Mouse (Mus musculus): Measurements from ENCODE around the gene Qrich2.
"Not testable (repeated sequence)": the region's sequence is repeated elsewhere in the genome, so short reads cannot be mapped to it uniquely, and the experiment has no call there.

The Qrich2 gene

GRCm38 (mm10) chr11:116488693-116489375 lies 22.8 kb upstream of the Qrich2 start:
- DNase-seq: no peak

GRCm38 (mm10) chr11:116488207-116488606 lies 22.2 kb upstream of the Qrich2 start:
- no peak for DNase-seq

- DNase-seq: no peak
These were observed 18.2 kb upstream of the Qrich2 start for GRCm38 (mm10) chr11:116484261-116484660.

DNA sequence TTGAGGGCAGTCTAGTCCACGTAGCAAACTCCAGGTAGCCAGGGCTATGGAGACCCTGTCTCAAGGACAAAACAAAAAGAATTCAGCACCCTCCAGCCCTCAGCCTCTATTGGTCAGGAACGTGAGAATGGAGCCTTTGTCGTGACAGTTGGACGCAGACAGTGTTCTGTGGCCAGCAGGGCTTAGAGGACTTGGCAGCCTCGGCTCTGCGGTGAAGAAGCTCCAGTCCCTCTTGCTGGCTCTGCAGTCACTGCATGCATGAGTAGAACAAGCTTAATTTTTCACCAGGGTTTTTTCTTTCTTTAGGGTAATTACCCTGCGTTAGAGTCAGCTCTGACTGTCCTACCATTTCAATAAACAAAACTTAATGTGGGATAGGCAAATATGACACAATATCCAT lies 15.7 kb upstream of the Qrich2 start:
- no peak for DNase-seq

- no peak for DNase-seq
These were observed 14.9 kb upstream of the Qrich2 start for GRCm38 (mm10) chr11:116480975-116481374.

GRCm38 (mm10) chr11:116479832-116480231 lies 13.8 kb upstream of the Qrich2 start:
- no peak for DNase-seq

GRCm38 (mm10) chr11:116478978-116479377 lies 12.9 kb upstream of the Qrich2 start:
- DNase-seq: no peak

DNA sequence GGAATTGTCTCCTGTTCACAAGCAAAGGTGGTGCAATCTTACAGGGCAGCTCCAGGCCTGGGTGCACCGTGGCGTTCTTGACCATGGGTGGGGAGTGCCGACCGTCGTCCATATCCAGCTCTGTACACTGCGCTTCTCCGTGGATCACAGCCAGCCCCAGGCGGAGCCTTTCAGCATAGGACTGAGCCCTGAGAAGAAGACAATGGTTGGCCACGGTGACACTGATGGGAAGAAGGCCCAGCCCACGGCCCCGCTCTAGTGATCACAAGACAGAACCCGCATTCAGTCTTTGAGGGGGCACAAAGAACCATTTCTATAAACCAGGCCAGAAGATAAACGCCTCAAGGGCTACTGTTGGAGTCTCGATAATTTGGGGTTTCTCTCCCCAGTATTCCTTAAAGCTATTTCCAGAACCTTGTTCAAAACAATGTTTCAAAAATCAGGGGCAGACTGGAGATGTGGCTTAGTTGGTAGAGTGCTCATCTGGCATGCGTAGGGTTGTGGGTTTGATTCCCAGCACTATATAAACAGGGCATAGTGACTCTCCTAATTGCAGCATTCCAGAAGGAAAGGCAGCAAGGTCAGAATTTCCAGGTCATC lies 11.2 kb upstream of the Qrich2 start:
- no peak for DNase-seq

GRCm38 (mm10) chr11:116476696-116477095 lies 10.7 kb upstream of the Qrich2 start:
- DNase-seq: no peak

DNA sequence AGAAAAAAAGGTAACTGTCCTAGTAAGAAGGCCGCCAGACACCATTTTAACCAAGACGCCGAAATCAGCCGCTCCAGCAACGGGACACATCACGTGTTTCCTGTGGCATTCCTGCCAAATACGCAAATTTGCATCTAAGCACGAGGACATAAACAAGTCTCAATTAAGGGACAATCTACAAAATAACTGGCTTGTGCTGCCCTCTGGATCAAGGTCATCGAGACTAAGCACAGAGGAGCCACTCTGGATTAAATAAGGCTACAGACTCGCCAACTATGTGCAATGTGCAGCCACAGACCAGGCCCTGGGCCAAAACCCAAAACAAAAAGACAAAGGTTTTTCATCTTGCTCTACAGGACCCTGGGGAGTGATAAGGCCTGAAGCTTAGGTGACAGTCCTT lies 10.0 kb upstream of the Qrich2 start:
- DNase-seq: no peak

DNA sequence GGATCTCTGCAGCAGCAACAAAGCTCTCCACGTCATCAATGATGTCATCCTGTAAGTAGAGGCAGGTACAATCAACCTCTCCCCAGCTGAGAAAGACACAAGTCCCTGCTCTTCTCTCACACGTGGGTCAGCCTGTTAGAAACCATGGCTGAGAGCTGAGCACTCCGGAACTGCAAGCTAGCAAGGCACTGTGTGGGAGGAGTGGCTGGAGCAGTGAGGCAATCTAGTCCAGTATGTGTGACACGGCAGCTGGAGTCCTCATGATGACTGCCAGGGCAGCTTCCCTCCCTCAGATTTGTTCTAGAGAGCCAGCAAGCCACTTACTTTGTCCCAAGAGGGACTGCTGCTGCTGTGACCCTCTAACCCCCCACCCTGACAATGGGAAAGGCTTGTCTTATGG lies 6.2 kb upstream of the Qrich2 start:
- no peak for DNase-seq

DNA sequence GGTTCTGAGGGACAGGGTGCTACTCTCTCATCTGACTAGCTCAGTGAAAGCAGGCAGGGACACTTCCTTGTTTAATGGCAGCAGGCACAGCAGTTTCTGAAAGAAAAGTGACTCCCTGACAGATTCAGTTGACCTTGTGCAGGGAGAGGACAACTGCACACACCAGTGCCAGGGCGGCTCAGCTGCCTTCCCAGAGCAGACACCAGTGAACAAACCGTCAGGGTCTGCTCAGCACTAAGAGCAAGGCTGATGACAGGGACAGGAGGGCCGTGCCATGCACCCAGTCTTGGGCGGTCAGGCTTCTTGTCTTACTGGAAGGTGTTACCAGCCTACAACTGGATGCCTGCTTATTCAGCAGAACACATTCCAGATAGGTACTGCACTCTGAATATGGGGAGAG lies 4.9 kb upstream of the Qrich2 start:
- DNase-seq: no peak

DNA sequence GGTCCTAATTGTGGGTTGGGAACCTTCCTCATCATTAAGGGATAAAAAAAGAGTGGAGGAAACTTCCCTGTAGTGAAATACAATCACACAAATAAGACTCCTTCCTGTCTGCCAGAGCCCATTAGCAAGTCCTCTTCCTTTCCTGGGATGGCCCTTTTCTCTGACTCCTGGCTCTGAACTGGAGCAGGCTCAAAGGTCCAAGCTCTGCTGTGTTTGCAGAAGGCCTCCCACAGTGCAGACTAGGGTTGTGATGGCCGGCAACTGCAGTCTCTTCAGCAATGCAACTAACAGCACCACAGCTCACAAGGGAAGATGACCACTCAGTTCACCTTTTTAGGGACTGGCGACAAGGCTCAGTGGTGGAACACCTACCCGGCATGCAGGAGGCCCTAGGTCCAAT lies 4.2 kb upstream of the Qrich2 start:
- DNase-seq: no peak

DNA sequence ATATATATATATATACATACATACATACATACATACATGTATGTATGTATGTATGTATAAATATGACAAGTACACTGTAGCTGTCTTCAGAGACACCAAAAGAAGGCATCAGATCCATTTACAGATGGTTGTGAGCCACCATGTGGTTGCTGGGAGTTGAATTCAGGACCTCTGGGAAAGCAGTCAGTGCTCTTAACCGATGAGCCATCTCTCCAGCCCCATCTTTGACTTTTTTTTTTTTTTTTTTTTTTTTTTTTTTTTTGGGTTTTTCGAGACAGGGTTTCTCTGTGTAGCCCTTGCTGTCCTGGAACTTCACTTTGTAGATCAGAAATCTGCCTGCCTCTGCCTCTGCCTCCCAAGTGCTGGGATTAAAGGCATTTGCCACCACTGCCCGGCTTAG lies 2.3 kb upstream of the Qrich2 start:
- DNase-seq: not testable (repeated sequence)

- DNase-seq: peak; percentile 85
These were observed 2.2 kb downstream of the Qrich2 start for GRCm38 (mm10) chr11:116463833-116464232.

DNA sequence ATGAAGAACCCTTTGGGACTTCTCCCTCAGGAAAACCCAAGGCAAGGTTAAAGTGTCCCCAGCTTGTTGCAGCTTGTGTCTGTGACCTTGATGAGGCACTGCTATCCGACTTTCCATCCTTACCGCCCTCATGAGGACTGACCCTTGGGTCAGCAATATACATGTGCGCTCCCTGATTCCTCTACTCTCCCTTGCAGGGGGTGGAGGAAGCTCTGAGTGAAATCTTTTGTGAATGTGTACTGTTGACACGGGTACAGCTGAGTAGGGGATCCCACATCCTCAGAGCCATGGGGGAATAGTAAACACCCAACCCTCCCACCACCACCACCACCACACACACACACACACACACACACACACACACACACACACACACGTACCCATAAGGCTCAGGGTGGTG lies 2.7 kb downstream of the Qrich2 start:
- no peak for DNase-seq

DNA sequence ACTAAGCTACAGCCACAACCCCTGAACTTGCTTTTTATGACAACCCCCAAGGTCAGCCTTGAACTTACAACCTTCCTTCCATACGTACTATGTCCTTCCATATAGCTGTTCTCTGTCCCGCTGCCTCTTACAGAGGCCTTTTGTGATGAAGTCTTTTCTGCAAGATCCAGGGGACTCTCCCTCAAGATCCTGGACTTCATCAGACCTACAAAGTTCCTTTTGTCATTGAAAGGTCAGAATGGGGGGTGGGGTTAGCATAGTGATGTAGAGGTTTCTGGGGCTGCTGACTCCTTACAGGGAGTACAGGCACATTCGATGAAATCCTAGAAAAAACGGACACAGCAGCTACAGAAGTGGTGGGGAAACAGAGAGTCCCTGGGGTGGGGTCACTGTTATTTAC lies 6.3 kb downstream of the Qrich2 start:
- DNase-seq: no peak

DNA sequence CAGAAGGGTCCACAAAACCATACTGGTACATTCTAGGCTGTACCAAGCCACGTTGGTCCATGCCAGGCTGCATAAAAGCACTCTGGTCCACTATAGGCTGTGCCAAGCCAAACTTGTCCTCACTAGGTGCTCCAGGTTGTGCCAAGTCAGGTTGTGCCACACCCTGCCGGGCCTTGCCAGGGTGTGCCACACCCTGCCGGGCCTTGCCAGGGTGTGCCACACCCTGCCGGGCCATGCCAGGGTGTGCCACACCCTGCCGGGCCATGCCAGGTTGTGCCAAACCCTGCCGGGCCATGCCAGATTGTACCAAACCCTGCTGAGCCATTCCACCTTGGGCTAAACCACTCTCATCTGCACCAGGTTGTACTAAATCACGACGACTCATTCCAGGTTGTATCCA lies 9.8 kb downstream of the Qrich2 start:
- no peak for DNase-seq

- peak; percentile 33 for DNase-seq
These were observed 12.2 kb downstream of the Qrich2 start for GRCm38 (mm10) chr11:116453889-116454288.

DNA sequence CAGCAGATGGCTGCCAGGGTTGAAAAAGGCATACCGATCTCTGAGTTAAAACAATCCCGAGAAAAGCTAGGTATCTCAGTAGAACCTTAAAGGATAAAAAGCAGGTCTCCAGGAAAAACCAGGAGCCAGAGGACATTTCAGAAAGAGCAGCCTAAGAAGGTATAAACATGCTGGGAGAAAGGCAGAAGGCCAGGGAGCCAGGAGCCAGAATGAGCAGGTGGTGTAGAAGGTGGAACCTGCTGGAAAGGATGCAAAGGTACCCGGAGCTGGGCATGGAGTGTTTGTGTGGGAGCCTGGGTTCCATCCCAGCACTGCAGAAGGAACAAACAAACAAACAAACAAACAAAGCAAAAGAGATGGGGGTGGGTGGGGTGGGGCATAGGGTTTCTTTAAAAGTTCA lies 16.7 kb downstream of the Qrich2 start:
- no peak for DNase-seq

- no peak for DNase-seq
These were observed 18.2 kb downstream of the Qrich2 start for GRCm38 (mm10) chr11:116447822-116448221.

DNA sequence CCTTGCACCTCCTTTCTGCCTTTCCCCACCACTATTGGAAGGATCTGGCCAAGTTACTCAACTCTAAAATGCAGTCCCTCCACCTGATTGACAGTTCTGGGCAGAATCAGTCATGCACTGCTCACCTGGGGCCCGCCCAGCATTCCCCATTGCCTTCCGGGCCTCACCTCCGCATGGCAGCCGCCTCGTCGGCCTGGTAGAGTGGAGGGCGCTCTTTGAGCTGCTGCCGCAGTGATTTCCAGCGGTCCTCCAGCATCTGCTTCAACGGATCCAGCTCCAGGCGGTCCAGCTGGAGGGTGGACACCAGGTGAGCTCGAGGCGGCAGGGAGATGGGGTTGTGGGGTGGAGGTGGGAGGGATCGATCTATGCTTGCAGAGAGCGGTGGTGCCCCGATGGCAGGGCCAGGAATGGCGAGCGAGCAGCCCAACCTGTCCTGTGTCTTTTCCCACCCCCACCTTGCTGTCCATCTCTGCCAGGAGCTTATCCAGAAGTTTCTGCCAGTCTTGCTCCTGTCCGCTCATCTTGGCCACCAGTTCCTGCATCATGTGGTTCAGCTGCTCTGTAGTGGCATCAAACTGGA lies 19.6 kb downstream of the Qrich2 start:
- DNase-seq: no peak

DNA sequence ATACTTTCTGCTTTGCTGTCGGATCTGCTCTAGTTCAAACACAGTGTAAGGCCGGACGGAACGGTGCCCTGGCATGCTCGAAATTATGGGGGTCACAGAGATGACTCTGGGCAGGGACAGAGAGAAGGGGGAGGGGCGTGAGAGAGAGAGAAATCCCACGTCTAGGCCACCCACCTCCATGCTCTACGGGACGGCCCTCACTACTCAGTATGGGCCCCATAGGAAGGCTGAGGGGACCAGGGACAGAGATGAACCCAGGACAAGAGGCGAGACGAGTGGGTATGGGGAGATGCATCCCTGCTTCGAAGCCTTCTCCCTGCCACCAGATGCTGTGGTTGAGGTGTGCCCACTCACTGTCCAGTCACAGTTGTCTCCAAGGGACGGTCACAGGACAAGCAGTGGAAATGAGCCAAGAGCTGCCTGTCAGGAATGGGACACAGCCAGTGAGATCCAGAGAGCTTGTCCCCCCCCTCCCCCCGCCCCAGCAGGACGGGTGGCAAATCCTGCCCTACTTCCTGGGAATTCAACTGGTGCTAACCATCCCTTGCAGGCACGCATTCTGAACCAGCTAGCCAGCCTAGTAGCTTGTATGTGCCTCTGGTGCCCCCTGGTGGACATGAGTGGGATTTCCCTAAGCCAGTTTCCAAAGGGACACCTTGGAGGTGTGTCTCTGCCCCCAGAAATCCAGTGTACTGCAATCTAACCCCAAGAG lies 20.3 kb downstream of the Qrich2 start:
- peak; percentile 93 for DNase-seq

- no peak for DNase-seq
These were observed 22.1 kb downstream of the Qrich2 start for GRCm38 (mm10) chr11:116443935-116444334.
